Mouse (Mus musculus): ENCODE measurements around the gene Pglyrp2.

Gene Pglyrp2

DNA sequence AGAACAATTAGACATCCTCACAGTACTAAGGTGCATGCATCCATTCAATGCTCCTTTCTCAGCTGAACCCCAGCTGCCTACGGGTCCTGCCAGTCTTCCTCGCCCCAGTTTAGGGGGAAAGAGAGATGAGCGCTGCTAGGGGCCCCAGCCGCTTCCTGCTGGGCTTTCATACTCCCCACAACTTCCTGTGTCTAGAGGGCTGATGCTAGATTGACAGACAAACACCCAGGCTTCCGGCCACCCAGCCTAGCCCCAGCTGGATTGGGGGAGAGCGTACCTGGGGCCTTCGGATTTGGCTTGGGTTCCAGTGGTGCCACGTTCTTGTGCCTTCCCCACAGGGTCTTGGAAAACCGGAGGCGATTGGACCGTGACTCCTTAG is 21.2 kb downstream of the Pglyrp2 start:
- DNase-seq (ENCODE audit: low read depth, low spot score), result peak; percentile 85

DNA sequence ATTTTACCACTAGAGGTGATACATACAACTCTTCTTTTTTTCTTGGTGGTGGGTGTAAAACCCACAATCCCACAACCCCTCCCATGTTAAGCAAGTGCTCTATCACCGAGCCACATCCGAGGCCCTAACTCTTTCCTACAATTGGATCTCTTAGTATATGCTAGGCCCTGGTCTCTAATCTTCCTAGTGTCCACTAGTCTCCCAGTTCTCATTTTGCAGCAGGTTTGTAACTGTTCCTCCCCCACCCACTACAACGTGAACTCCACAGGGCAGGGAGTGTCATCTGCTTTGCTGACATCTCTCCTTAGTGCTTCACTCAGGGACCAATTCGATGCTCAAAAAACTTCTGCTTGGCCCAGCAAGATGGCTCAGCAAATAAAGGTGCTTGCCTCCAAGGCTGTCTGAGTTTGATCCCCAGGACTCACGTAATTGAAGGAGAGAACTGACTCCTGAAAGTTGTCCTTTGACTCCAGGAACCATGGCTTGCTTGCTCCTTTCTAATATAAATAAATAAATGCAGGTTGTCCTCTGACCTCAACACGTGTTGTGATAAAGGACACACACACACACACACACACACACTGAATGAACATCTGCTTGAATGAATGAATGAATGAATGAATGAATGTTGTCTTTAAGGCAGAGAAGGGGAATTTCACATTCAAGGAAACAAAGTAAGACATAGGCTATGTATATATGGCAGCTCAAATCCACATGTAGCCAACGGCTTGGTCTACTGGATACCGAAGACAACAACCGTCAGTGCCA is 21.8 kb downstream of the Pglyrp2 start:
- DNase-seq (ENCODE audit: low read depth, low spot score), result peak; percentile 78

DNA sequence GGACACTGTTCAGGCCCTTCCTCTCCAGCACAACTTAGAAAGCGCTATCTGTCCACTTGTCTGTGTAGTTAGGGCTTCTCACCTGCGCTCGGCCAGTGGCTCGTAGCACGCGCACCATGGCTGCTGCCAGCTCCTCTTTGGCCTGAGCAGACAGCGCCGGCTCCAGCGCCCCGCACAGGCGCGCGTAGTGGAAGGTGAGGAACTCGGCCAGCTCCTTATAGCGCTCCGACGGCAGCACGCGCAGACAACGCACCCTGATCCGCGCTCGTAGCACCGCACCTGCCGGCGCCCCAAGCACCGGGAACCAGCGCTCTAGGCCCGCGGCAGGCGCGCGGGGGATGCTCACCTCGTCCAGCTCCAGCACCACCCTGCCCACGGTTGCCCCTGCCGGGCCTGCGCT is 27.7 kb downstream of the Pglyrp2 start:
- DNase-seq (ENCODE audit: low read depth, low spot score), result no peak

DNA sequence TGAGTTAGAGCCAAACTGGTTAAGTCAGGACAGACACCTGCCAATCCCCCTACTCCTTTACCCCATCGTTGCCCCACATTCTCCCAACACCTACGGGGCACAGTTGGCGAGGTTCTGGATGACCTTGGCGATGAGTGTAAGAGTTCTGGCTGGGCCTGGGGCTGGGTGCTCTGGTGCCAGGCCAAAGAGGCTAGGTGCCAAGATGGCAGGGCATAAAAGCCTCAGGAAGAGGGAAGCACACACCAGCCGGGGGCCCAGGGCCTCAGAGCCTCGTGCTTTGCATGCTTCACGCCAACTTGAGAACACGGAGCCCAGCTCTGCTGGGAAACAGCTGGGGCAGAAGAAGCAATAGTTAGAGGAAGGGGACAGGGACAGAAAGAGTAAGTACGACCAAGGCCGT is 30.0 kb downstream of the Pglyrp2 start:
- no peak for DNase-seq (ENCODE audit: low read depth, low spot score)

DNA sequence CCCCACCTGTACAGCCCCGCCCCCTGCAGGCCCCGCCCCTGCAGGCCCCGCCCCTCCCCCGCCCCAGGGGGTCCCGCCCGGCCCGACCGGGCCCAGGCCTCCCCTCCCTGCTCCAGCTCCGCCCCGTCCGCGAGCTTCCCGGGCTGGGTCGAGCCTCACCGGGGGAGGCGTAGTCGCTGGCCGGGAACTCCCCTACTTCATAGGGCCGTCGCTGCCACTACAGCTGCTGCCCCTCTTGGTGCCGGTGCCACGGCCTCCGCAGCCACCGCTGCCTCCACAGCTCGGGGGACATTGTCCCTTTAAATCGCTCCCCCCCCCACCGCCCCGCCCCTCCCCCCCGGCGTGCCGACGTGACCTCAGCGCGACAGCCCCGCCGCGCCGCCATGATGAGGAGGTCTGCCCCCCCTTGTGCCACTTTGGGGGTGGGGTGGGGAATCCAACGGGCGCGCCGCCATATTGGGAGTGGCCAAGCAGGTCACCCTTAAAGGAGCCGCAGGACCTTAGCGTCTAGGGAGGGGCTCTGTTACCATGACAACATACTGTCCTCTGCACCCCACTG is 34.8 kb downstream of the Pglyrp2 start, which contains the start of gene Wiz:
Wiz (minus strand) TSS at position 339 of the 559 bp plus-strand sequence.
- DNase-seq (ENCODE audit: low read depth, low spot score), result peak; percentile 92

DNA sequence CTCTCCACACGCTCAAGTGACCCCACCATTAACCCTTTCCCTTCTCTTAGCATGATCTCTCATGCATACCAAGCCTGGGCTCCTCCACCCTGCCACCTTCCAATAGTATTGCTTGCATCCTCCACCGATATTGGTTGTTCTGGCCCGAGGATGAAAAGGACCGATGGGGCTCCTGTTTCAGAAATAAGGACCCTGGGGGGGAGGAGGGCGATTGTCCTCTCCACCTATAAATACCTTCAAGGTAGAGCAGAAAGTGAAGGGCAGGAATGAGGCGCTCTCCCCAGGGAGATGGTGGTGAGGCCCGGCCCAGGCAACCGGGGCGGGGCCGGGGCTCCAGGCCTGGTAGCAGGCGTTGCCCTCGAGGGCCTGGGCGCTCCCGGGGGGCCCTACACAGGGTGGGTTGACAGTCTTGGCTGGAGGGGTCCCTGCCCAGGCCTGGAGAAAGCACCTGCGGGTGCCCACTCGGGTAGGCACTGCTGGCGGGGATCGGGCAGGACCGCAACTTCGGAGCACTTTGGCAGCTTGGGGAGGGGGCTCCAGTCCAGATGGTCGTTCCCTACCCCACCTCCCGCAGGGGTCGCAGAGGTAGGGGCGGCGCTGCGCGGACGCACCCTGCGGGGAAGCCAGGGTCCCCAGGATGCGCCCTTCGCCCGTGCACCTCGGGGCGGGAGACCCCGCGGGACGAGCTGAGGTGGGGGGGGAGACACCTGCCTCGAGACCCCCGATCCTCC is 35.4 kb downstream of the Pglyrp2 start:
- DNase-seq (ENCODE audit: low read depth, low spot score), result peak; percentile 34

DNA sequence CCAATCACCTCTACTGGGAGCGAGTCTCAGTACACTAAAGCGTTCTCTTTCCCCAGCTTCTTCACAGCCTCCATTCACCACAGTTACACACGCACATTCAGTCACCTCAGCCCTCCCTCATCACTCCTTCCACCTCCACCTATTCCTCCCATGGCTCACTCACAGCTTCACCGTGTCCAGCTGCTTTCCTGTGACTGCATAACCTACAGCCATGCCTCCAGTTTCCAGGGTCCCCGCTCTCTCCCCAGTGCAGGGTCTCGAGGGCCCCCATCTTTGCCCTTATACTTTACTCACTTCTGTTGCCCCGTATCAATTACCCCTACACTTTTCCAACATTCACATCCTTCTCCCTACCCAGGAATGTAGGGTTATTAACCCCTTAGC is 36.0 kb downstream of the Pglyrp2 start:
- no peak for DNase-seq (ENCODE audit: low read depth, low spot score)

DNA sequence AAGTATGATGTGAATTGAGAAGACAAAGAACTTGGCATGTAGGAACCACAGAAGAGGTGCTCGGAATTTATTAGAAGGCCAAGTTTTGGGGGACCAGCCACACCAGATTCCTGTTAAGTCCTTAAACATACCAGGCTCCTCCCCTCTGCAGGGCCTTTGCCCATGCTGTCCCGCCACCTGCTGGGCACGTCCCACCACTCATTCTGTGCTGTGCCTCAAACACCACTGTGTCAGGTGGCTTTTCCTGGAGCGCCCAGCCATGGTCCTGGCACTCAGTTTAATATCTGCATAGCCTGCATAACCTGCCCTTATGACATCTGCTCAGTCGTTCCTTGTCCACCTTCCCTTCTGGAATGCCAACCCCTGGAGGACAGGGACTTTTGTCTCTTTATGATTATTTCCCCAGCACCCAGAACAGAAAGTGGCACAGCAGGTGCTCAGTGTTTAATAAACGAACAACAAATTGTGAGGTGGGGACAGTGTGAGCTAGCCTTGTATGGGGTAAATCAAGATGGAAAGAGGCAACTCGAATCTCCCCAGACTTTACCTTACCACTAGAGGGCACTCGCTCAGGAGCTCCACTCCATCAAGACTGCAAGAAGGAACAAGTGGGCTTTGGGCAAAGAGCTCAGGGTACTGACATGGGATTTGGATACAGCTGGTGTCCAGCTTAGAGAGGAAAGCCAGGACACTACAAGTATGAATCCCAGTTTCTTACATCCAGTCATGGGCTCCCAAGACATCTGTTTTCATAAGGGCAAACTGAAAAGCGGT is 37.1 kb downstream of the Pglyrp2 start:
- peak; percentile 72 for DNase-seq (ENCODE audit: low read depth, low spot score)

DNA sequence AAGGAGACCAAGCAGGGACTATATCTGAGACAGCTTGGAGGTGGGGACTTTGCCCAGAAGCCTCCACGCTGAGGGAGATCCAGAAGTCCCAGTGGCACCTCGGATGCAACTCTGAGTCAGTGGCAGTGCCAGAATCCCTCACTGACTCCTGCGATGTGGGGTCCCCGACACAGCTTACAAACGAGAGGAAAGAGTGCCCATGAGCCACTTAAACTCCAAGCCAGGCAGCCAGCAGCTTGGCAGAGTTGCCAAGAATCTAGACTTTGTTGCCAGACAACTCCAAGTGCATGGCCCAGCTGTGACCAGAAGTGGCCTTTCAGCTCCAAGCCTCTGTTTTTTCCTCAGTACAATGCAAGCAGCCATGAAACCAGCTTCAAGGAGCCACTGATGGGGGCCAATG is 40.3 kb downstream of the Pglyrp2 start:
- no peak for DNase-seq (ENCODE audit: low read depth, low spot score)

DNA sequence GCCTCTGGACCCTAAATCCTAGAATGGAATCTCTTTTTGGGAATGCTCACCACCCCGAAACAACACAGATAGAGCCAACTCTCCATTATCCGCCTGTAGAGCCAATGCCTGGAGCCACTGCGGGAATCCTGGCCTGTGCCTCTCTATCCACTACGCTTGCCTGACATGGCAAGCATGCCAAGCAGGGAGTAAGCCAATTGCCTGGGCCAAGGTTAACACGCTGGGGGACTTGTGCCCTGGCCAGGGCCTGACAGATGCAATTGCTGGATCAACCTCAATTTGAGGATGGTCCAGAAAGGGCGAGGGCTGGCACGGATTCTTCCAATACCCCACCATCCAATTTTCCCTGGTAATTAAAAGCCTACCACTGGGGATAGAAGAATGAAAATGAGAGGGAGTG is 41.4 kb downstream of the Pglyrp2 start:
- no peak for DNase-seq (ENCODE audit: low read depth, low spot score)

DNA sequence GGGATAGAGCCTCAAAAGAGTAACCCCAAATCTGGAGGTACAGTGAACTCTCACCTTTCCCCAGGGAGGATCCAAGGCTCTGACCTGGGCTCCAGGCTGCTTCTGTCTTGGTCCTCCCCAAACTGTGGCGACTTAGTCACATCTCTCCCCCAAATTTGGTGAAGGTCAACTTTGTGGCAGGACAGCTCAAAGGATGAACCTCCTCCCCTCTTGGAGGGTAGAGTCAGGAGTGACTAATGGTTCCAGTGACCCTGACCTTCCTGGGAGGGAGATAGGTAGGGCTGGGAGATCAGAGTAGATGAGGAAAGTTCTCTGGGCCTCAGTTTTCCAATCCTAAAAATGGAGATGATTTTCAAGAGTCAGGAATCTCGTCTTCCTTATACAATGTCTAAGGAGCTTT is 45.2 kb downstream of the Pglyrp2 start:
- DNase-seq (ENCODE audit: low read depth, low spot score), result no peak

DNA sequence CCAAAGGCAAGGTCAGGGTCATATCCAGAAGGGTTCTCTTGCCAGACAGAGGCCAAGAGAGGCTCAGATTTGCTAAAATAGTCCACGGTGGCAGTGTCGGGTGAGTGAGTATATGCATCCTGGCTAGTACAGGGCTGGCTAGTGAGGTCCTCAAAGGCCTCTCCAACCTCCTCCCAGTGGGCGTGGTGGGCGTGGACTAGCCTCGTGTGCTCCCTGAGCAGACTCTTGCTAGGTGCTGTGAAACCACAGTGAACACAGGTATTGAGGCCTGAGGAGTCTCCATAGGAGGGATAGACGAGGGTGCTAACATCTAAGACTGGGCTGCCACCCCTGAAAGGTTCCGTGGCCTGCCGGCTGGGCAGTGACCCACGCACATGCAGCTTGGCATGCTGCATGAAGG is 46.8 kb downstream of the Pglyrp2 start:
- no peak for DNase-seq (ENCODE audit: low read depth, low spot score)

DNA sequence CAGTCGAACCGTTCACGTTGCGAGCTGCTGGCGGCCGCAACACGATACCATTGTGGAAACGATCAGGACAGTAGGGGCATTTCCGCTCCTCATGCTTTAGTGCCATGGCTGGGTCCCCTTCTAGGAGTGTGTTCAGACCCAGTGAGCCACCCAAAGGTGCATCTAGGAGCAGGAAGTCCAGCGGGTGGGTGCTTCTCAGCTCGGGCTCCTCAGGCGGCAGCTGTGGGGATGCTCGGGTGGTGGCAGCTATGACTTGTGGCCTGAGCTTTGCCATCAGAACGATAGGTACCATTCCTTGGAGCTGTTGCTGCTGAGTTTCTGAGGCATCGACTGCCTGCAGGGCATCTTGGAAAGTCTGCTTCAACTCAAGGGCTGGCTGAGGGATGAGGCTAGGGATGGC is 47.5 kb downstream of the Pglyrp2 start:
- DNase-seq (ENCODE audit: low read depth, low spot score), result no peak

DNA sequence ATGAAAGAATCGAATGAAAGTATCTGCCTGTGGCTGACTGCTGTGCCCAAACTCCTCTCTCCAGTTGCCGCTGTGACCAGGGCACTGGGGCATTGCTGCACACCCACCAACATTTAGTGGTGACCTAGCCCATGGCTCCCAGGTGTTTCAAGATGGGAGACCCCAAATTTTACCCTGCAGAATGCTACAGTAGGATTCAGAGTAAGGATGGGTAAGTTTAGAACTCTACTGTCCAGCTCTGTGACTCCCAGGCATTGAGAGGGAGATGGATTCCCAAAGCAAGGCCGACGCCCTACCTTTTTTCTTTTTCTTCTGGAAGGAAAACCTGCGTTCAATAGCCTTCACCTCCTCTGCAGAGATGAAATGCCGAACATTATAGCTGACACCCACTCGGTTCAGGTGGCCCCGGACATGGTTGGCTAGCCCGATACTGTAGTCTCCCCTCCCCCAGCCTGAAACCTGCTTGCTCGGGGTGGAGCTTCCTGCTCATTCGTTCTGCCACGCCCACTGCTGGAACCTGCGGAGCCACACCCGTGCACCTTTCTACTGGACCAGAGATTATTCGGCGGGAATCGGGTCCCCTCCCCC is 54.9 kb downstream of the Pglyrp2 start:
- DNase-seq (ENCODE audit: low read depth, low spot score), result peak; percentile 70

DNA sequence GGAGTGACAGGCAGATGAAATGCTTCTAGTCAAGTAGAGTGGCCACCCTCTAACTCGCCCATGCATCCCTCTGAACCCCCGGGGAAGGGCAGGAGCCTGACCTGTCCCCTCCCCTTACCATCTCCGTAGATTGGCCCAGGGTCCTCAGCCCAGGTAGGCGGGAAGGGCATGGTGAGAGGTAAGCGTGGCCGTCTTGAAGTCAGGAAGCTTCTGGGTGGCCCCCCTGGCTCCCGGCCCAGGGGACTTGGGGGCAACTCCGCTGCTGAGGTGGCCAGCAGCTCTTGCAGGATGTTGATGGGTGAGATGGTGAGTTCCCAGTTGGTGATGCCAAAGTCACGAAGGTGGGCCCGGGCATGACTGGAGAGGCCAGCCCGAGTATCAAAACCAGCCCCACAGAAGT is 56.3 kb downstream of the Pglyrp2 start:
- no peak for DNase-seq (ENCODE audit: low read depth, low spot score)

DNA sequence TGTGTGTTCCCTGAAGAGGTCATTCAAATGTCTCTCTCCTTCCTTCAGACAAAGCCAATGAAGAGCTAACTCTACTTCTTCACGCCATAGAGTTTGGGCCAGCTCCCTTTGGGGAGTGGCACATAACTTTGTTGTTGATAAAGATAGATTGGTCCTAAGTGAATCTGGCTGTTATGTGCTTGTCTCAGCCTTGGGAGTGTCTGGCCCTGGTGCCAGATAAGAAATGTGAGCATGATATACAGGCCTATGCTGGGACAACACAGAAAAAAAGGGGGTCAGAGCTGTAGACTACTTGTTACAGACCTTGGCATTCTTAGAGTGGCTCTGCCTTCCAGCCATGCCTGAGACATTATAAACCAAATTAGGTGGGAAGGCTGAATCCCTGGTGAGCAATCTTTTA is 58.7 kb downstream of the Pglyrp2 start:
- DNase-seq (ENCODE audit: low read depth, low spot score), result no peak

DNA sequence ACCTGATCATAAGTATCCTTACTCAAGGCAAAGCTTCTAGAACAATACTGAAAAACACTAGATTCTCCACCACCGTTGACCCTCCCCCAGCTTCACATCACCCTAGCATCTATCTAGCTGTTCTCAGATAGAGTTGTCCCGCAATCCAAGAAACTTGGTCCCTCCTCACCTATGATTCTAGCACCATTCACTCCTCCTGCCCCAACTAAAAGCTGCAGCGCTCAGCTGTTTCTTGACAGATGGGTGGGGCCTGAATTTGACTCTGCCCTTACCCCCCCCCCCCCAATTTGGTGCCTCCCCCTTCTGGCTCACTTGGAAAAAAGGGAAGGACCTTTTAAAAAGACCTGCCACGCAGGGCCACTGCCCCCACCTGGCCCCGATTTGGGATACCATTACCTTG is 59.1 kb downstream of the Pglyrp2 start:
- no peak for DNase-seq (ENCODE audit: low read depth, low spot score)

DNA sequence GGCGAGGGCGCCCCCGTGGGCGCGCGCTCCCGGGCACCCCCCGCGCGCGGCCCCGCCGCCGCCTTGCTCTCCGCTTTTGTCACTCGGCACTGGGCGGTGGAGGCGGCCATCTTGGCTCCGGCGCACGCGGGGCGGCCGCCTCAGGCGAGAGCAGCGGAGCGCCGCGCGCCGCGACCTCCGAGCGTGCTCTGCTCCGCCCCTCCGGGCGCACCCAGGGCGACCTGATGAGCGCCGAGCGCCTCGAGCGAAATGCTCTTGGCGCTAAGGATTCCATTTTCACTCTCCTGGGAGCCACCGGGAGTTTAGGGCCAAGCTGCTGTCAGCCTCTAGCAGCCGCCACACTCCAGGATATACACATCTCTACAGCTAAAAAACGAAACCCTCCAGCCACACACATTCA is 59.6 kb downstream of the Pglyrp2 start:
- peak; percentile 89 for DNase-seq (ENCODE audit: low read depth, low spot score)

DNA sequence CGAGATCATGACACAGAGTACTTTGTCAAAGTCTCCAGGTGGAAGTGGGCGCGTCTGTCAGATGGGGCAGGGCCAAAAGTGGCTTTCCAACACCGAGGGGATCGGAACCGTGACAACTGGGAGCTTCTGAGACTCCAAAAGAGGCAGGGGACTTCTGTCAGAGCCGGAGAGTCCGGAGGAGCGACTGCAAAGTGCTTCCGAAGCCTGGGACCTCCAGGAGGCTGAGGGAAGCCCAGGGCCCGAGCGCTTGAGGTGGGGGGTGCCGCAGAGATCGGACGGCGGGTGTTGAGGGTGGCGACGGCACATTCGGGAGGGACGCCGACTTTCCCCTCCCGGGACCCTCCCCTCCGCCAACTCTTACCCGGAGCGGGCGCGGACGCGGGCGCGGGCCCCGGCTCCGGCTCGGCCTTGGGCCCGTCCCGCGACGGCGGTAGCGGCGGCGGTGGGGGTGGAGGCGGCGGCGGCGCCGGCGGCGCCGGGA is 60.1 kb downstream of the Pglyrp2 start:
- DNase-seq (ENCODE audit: low read depth, low spot score), result no peak

DNA sequence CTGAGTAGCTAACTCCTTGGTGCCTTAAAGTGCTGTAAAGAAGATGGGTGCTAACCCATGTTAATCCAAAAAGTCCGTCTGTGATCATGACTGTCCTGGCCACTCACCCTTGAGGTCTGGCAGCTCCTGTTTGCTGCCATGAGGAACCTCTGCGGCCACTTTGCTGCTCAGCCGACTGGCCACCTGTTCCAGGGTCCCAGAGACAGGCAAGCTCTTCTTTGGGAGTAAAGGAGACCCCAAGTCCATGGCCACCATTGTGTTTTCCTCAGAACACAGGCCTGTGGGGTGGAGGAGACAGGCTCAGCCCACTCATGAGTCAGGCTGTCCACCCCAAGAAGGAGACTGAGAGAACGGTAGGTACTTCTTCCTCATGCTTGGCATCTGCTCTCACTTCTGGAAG is 61.3 kb downstream of the Pglyrp2 start:
- no peak for DNase-seq (ENCODE audit: low read depth, low spot score)

Data from CD4-positive helper T cell, adult 2 months (primary cell).